15 mouse cellular contexts compared by ENCODE assay signal in genomic region chr7:78827749-78828362, GRCm38 (mm10). TPM values are rescaled to one million over a fixed set of nuclear protein-coding genes. Genes with fewer than 3 reads are reported as not detected.
DNase-seq lines count a peak whose midpoint lies in the region; ATAC-seq lines count a peak whose summit lies in the region.
"Had no signal": no experiment of that assay in that cellular context is flagged by ENCODE, and none has a peak within 500 bp of the region (broad histone marks: within the 10 kb centered on the region; RNA-seq: fewer than 3 reads in every experiment).

No protein-coding gene starts in this region.

- H3K9ac ChIP-seq in forebrain, embryonic 12.5 days = no peak overlapping the region
- no peak overlapping the region for H3K9ac ChIP-seq in forebrain, embryonic 11.5 days (ENCODE audit: low read length)
- H3K9ac ChIP-seq in liver, embryonic 12.5 days = no peak overlapping the region
- no peak overlapping the region for H3K9ac ChIP-seq in liver, embryonic 11.5 days (ENCODE audit: low read depth, low read length)
- H3K9ac ChIP-seq in intestine, embryonic 14.5 days (ENCODE audit: low read length) = no peak overlapping the region
- H3K9ac ChIP-seq in midbrain, embryonic 16.5 days (ENCODE audit: low read depth, low read length) = no peak overlapping the region

- no peak overlapping the region for H3K4me3 ChIP-seq in forebrain, embryonic 12.5 days (replicated peaks)
- no peak overlapping the region for H3K4me3 ChIP-seq in forebrain, embryonic 11.5 days (ENCODE audit: low read depth, low read length)
- no peak overlapping the region for H3K4me3 ChIP-seq in liver, embryonic 12.5 days
- H3K4me3 ChIP-seq in liver, embryonic 11.5 days (ENCODE audit: low read depth, low read length) = no peak overlapping the region
- no peak overlapping the region for H3K4me3 ChIP-seq in intestine, embryonic 14.5 days (ENCODE audit: low read depth, low read length)
- no peak overlapping the region for H3K4me3 ChIP-seq in midbrain, embryonic 16.5 days (ENCODE audit: low read depth, low read length)
- H3K4me3 ChIP-seq: myocyte had no signal

- H3K27ac ChIP-seq in forebrain, embryonic 12.5 days = peak overlapping the region; percentile 54; the same call in 1 of the 2 replicates
- no peak overlapping the region for H3K27ac ChIP-seq in forebrain, embryonic 11.5 days (ENCODE audit: low read depth, low read length)
- H3K27ac ChIP-seq in liver, embryonic 12.5 days = no peak overlapping the region
- no peak overlapping the region for H3K27ac ChIP-seq in liver, embryonic 11.5 days (ENCODE audit: low read depth, low read length)
- H3K27ac ChIP-seq in intestine, embryonic 14.5 days (ENCODE audit: low read depth) = no peak overlapping the region
- H3K27ac ChIP-seq in midbrain, embryonic 16.5 days (ENCODE audit: low read length) = 0 out of 2 replicates have a peak overlapping the region, but pooled peaks have one; percentile 5

- 92% methylated on average over 14 of the region's 14 CpGs for WGBS in forebrain, embryonic 12.5 days
- WGBS in forebrain, embryonic 11.5 days = 91% methylated on average over 14 of the region's 14 CpGs
- 76% methylated on average over 14 of the region's 14 CpGs for WGBS in liver, embryonic 12.5 days (ENCODE audit: insufficient replicate concordance)
- WGBS in liver, embryonic 11.5 days = 79% methylated on average over 14 of the region's 14 CpGs
- WGBS in intestine, embryonic 14.5 days = 64% methylated on average over 14 of the region's 14 CpGs
- 84% methylated on average over 14 of the region's 14 CpGs for WGBS in midbrain, embryonic 16.5 days

- no peak overlapping the region for H3K4me2 ChIP-seq in forebrain, embryonic 12.5 days
- no peak overlapping the region for H3K4me2 ChIP-seq in forebrain, embryonic 11.5 days (ENCODE audit: low read depth, low read length, severe bottlenecking)
- no peak overlapping the region for H3K4me2 ChIP-seq in liver, embryonic 12.5 days
- no peak overlapping the region for H3K4me2 ChIP-seq in liver, embryonic 11.5 days
- H3K4me2 ChIP-seq in intestine, embryonic 14.5 days (ENCODE audit: low read length) = no peak overlapping the region
- no peak overlapping the region for H3K4me2 ChIP-seq in midbrain, embryonic 16.5 days (ENCODE audit: low read length)

- ATAC-seq in forebrain, embryonic 12.5 days (ENCODE audit: low FRiP score) = no peak
- ATAC-seq in forebrain, embryonic 11.5 days (replicated peaks; ENCODE audit: low FRiP score) = no peak
- ATAC-seq in liver, embryonic 12.5 days = peak; percentile 40; the same call in 1 of the 2 replicates
- ATAC-seq in liver, embryonic 11.5 days (replicated peaks; ENCODE audit: low FRiP score) = no peak
- peak; percentile 66; the same call in 1 of the 2 replicates for ATAC-seq in intestine, embryonic 14.5 days (replicated peaks; ENCODE audit: low FRiP score, low TSS enrichment, low read depth)
- ATAC-seq in midbrain, embryonic 16.5 days = no peak
- ATAC-seq: activated CD4-positive, CD25-positive, alpha-beta regulatory T cell, adult 4 months had no signal

- peaks cover 24% of the 10 kb centered on the region for H3K36me3 ChIP-seq in forebrain, embryonic 12.5 days (replicated peaks)
- peaks cover 3% of the 10 kb centered on the region; the same call in 1 of the 2 replicates for H3K36me3 ChIP-seq in forebrain, embryonic 11.5 days (ENCODE audit: control insufficient read depth, insufficient read depth, low read length)
- H3K36me3 ChIP-seq in liver, embryonic 12.5 days = peaks cover 72% of the 10 kb centered on the region
- peaks cover 14% of the 10 kb centered on the region for H3K36me3 ChIP-seq in liver, embryonic 11.5 days (ENCODE audit: control insufficient read depth, insufficient read depth, low read length)
- H3K36me3 ChIP-seq in intestine, embryonic 14.5 days (ENCODE audit: control insufficient read depth, insufficient read depth, low read length) = peaks cover 46% of the 10 kb centered on the region
- peaks cover 8% of the 10 kb centered on the region; the same call in 1 of the 2 replicates for H3K36me3 ChIP-seq in midbrain, embryonic 16.5 days (ENCODE audit: control insufficient read depth, insufficient read depth, low read length)

- no peaks in the 10 kb centered on the region for H3K9me3 ChIP-seq in forebrain, embryonic 12.5 days
- H3K9me3 ChIP-seq in forebrain, embryonic 11.5 days (ENCODE audit: control insufficient read depth, low read length) = no peaks in the 10 kb centered on the region
- no peaks in the 10 kb centered on the region for H3K9me3 ChIP-seq in liver, embryonic 12.5 days (replicated peaks)
- no peaks in the 10 kb centered on the region for H3K9me3 ChIP-seq in liver, embryonic 11.5 days (ENCODE audit: control insufficient read depth, low read length)
- no peaks in the 10 kb centered on the region for H3K9me3 ChIP-seq in intestine, embryonic 14.5 days (ENCODE audit: control insufficient read depth, low read length)
- no peaks in the 10 kb centered on the region for H3K9me3 ChIP-seq in midbrain, embryonic 16.5 days (replicated peaks; ENCODE audit: control insufficient read depth, low read length, poor library complexity, severe bottlenecking)

- no peak for DNase-seq in forebrain, embryonic 11.5 days (ENCODE audit: low spot score)
- no peak for DNase-seq in liver, embryonic 11.5 days (ENCODE audit: low spot score)
- DNase-seq in intestine, embryonic 14.5 days (ENCODE audit: low spot score) = peak; percentile 55
- no peak for DNase-seq in c-Kit-positive CD71-positive TER-119-positive erythroid progenitor cells, embryonic 14.5 days (ENCODE audit: low spot score)
- DNase-seq in T-cell, adult 2 months (ENCODE audit: low spot score) = no peak
- DNase-seq: cerebellum, adult 11 months; heart, postnatal 10 days; kidney, adult 9 months; layer of hippocampus, adult 9-11 months; thymus, postnatal 4 days had no signal

- no peaks in the 10 kb centered on the region for H3K27me3 ChIP-seq in forebrain, embryonic 12.5 days
- H3K27me3 ChIP-seq in forebrain, embryonic 11.5 days (ENCODE audit: control insufficient read depth, insufficient read depth, low read length) = no peaks in the 10 kb centered on the region
- no peaks in the 10 kb centered on the region for H3K27me3 ChIP-seq in liver, embryonic 12.5 days (replicated peaks)
- H3K27me3 ChIP-seq in liver, embryonic 11.5 days (replicated peaks; ENCODE audit: control insufficient read depth, insufficient read depth, low read length) = no peaks in the 10 kb centered on the region
- H3K27me3 ChIP-seq in intestine, embryonic 14.5 days (replicated peaks; ENCODE audit: control insufficient read depth, insufficient read depth, low read length) = no peaks in the 10 kb centered on the region
- no peaks in the 10 kb centered on the region for H3K27me3 ChIP-seq in midbrain, embryonic 16.5 days (ENCODE audit: control insufficient read depth, insufficient read depth, low read depth, low read length)

- no peaks in the 10 kb centered on the region for H3K4me1 ChIP-seq in forebrain, embryonic 12.5 days
- no peaks in the 10 kb centered on the region for H3K4me1 ChIP-seq in forebrain, embryonic 11.5 days (replicated peaks; ENCODE audit: control insufficient read depth, insufficient read depth, low read length)
- no peaks in the 10 kb centered on the region for H3K4me1 ChIP-seq in liver, embryonic 12.5 days
- no peaks in the 10 kb centered on the region for H3K4me1 ChIP-seq in liver, embryonic 11.5 days (replicated peaks; ENCODE audit: control insufficient read depth, insufficient read depth, low read length)
- H3K4me1 ChIP-seq in intestine, embryonic 14.5 days (replicated peaks; ENCODE audit: control insufficient read depth, insufficient read depth, low read length) = no peaks in the 10 kb centered on the region
- H3K4me1 ChIP-seq in midbrain, embryonic 16.5 days (ENCODE audit: control insufficient read depth, insufficient read depth, low read length) = peaks cover 6% of the 10 kb centered on the region; the same call in 1 of the 2 replicates

RNA-seq across cellular contexts. Expression of gene Det1, which starts 19.2 kb away (rescaled TPM):
- polyA plus RNA-seq in forebrain, embryonic 12.5 days (2016; fragmentation: Nextera tagmentation; extraction: Ambion mirVana) = 22.2 and 23.3 TPM in 2 replicates
- polyA plus RNA-seq in forebrain, embryonic 11.5 days (2014; fragmentation: Nextera tagmentation; extraction: Ambion mirVana) = 24.3 and 24.8 TPM in 2 replicates
- 13.6 and 13.7 TPM in 2 replicates for polyA plus RNA-seq in liver, embryonic 12.5 days (2016; fragmentation: Nextera tagmentation; extraction: Ambion mirVana)
- 19.7 and 22.4 TPM in 2 replicates for polyA plus RNA-seq in liver, embryonic 11.5 days (2014; fragmentation: Nextera tagmentation; extraction: Ambion mirVana)
- 16.7 and 19.1 TPM in 2 replicates for polyA plus RNA-seq in intestine, embryonic 14.5 days (2014; fragmentation: Nextera tagmentation; extraction: Ambion mirVana)
- polyA plus RNA-seq in midbrain, embryonic 16.5 days (2015; fragmentation: Nextera tagmentation; extraction: Ambion mirVana) = 14.0 and 14.1 TPM in 2 replicates

RNA-seq across cellular contexts. Expression of gene Mrpl46, which starts 44.5 kb away (rescaled TPM):
- polyA plus RNA-seq in forebrain, embryonic 12.5 days (2016; fragmentation: Nextera tagmentation; extraction: Ambion mirVana) = 66.8 and 67.3 TPM in 2 replicates
- polyA plus RNA-seq in forebrain, embryonic 11.5 days (2014; fragmentation: Nextera tagmentation; extraction: Ambion mirVana) = 70.5 and 73.0 TPM in 2 replicates
- 72.2 TPM in 2 replicates for polyA plus RNA-seq in liver, embryonic 12.5 days (2016; fragmentation: Nextera tagmentation; extraction: Ambion mirVana)
- polyA plus RNA-seq in liver, embryonic 11.5 days (2014; fragmentation: Nextera tagmentation; extraction: Ambion mirVana) = 91.9 and 95.8 TPM in 2 replicates
- 82.0 and 85.4 TPM in 2 replicates for polyA plus RNA-seq in intestine, embryonic 14.5 days (2014; fragmentation: Nextera tagmentation; extraction: Ambion mirVana)
- polyA plus RNA-seq in midbrain, embryonic 16.5 days (2015; fragmentation: Nextera tagmentation; extraction: Ambion mirVana) = 54.5 and 54.7 TPM in 2 replicates

RNA-seq across cellular contexts. Expression of gene Mrps11, which starts 44.9 kb away (rescaled TPM):
- 68.3 and 72.6 TPM in 2 replicates for polyA plus RNA-seq in forebrain, embryonic 12.5 days (2016; fragmentation: Nextera tagmentation; extraction: Ambion mirVana)
- polyA plus RNA-seq in forebrain, embryonic 11.5 days (2014; fragmentation: Nextera tagmentation; extraction: Ambion mirVana) = 81.4 and 85.2 TPM in 2 replicates
- 55.7 and 57.2 TPM in 2 replicates for polyA plus RNA-seq in liver, embryonic 12.5 days (2016; fragmentation: Nextera tagmentation; extraction: Ambion mirVana)
- polyA plus RNA-seq in liver, embryonic 11.5 days (2014; fragmentation: Nextera tagmentation; extraction: Ambion mirVana) = 89.2 and 92.4 TPM in 2 replicates
- polyA plus RNA-seq in intestine, embryonic 14.5 days (2014; fragmentation: Nextera tagmentation; extraction: Ambion mirVana) = 71.7 and 73.6 TPM in 2 replicates
- polyA plus RNA-seq in midbrain, embryonic 16.5 days (2015; fragmentation: Nextera tagmentation; extraction: Ambion mirVana) = 61.9 and 69.2 TPM in 2 replicates

Comparison
In these comparisons a context has a peak if more than half of its experiments do, and no peak if none do; other contexts are left out.
1. ATAC-seq: peak in liver, embryonic 12.5 days (single experiment) and intestine, embryonic 14.5 days (single experiment); none in forebrain, embryonic 12.5 days (single experiment), forebrain, embryonic 11.5 days (single experiment), liver, embryonic 11.5 days (single experiment) and midbrain, embryonic 16.5 days (single experiment).
2. H3K27ac ChIP-seq: peak in forebrain, embryonic 12.5 days (single experiment) and midbrain, embryonic 16.5 days (single experiment); none in forebrain, embryonic 11.5 days (single experiment), liver, embryonic 12.5 days (single experiment), liver, embryonic 11.5 days (single experiment) and intestine, embryonic 14.5 days (single experiment).